Mouse (Mus musculus): ENCODE measurements around the gene 4930438A08Rik. TPM values are rescaled to one million over a fixed set of nuclear protein-coding genes. Genes with fewer than 3 reads are reported as not detected.

The 4930438A08Rik gene
- polyA plus RNA-seq, 1 experiment from 2014 or later: not detected

DNA sequence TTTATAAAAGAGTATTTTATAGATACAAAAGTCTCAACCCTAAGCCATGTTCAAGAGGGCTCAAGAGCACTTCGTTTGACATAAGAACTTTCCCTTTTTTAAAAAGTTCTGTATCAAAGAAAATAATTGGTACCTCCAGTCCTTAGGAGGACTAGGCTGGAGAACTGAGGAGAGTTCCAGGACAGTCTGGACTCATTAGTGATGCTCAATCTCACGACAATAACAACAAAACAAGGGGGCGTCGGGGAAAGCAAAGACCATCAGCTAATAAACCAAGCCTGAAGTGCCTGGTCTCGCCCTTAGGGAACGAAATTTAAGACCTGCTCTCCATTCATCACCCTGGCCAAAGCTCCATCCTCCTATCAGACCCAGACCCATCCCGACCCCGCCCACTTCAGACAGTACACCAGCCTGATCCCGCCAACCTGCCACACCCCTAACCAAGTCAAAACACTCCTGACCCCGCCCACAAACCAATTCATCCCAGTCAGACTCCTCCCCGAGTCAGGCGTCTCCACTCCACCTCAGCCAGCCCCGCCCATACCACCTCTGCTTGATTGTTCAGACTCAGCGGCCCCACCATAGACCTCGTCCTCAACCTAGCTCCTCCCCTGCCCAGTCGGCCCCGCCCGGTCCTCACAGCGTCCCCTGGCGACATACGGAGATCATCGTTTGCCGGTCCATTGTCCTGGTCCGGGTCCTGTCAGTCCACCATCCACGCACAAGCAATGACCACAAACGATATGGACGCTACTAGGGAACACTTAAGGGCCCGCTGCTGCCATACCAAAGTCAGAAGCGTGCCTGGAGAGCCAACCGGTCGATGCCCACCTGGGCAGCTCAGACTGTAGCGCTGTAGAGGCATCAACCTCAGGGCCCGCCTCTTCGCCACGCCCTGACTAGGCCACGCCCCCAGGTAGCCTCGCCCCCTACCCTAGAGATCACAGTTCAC, 35.5 kb upstream of the 4930438A08Rik start:
- ATAC-seq (peak; percentile 79), DNase-seq (ENCODE audit: low spot score) (peak; percentile 61)
- Histone ChIP-seq H3K27ac (ENCODE audit: low read depth, low read length) (no peak overlapping the region), H3K27me3 (replicated peaks; ENCODE audit: control insufficient read depth, insufficient read depth, low read length) (no peaks in the 10 kb centered on the region), H3K4me3 (ENCODE audit: low read depth, low read length) (peak overlapping the region; percentile 34), H3K9me3 (replicated peaks; ENCODE audit: control insufficient read depth, low read length) (no peaks in the 10 kb centered on the region), H3K9ac (ENCODE audit: low read length) (peak overlapping the region; percentile 22), H3K36me3 (ENCODE audit: control insufficient read depth, insufficient read depth, low read length) (no peaks in the 10 kb centered on the region), H3K4me2 (ENCODE audit: low read length) (peak overlapping the region; percentile 55), H3K4me1 (ENCODE audit: control insufficient read depth, insufficient read depth, low read length) (no peaks in the 10 kb centered on the region)
- 2% methylated on average over 37 of the region's 37 CpGs for WGBS

- H3K9ac ChIP-seq (ENCODE audit: low read length): no peak overlapping the region
- 35% methylated on average over 4 of the region's 4 CpGs for WGBS
- no peak overlapping the region for H3K4me2 ChIP-seq (ENCODE audit: low read length)
- no peaks in the 10 kb centered on the region for H3K27me3 ChIP-seq (replicated peaks; ENCODE audit: control insufficient read depth, insufficient read depth, low read length)
- no peaks in the 10 kb centered on the region for H3K4me1 ChIP-seq (ENCODE audit: control insufficient read depth, insufficient read depth, low read length)
- no peak overlapping the region for H3K4me3 ChIP-seq (ENCODE audit: low read depth, low read length)
- no peaks in the 10 kb centered on the region for H3K9me3 ChIP-seq (replicated peaks; ENCODE audit: control insufficient read depth, low read length)
- H3K36me3 ChIP-seq (ENCODE audit: control insufficient read depth, insufficient read depth, low read length): no peaks in the 10 kb centered on the region
- ATAC-seq: no peak
- no peak overlapping the region for H3K27ac ChIP-seq (ENCODE audit: low read depth, low read length)
- DNase-seq (ENCODE audit: low spot score): peak; percentile 58
Observed at GRCm38 (mm10) chr11:58247294-58247693, 27.3 kb upstream of the 4930438A08Rik start.

GRCm38 (mm10) chr11:58249203-58249981, 25.2 kb upstream of the 4930438A08Rik start:
- H3K36me3 ChIP-seq (ENCODE audit: control insufficient read depth, insufficient read depth, low read length): no peaks in the 10 kb centered on the region
- WGBS: 89% methylated on average over 7 of the region's 7 CpGs
- H3K9me3 ChIP-seq (replicated peaks; ENCODE audit: control insufficient read depth, low read length): no peaks in the 10 kb centered on the region
- H3K9ac ChIP-seq (ENCODE audit: low read length): no peak overlapping the region
- H3K27me3 ChIP-seq (replicated peaks; ENCODE audit: control insufficient read depth, insufficient read depth, low read length): no peaks in the 10 kb centered on the region
- ATAC-seq (no peak), DNase-seq (ENCODE audit: low spot score) (no peak)
- H3K4me1 ChIP-seq (ENCODE audit: control insufficient read depth, insufficient read depth, low read length): no peaks in the 10 kb centered on the region
- no peak overlapping the region for H3K4me2 ChIP-seq (ENCODE audit: low read length)
- H3K27ac ChIP-seq (ENCODE audit: low read depth, low read length): no peak overlapping the region
- H3K4me3 ChIP-seq (ENCODE audit: low read depth, low read length): no peak overlapping the region

GRCm38 (mm10) chr11:58250550-58250949, 24.0 kb upstream of the 4930438A08Rik start:
- Histone ChIP-seq H3K9ac (ENCODE audit: low read length) (no peak overlapping the region), H3K27me3 (replicated peaks; ENCODE audit: control insufficient read depth, insufficient read depth, low read length) (no peaks in the 10 kb centered on the region), H3K4me1 (ENCODE audit: control insufficient read depth, insufficient read depth, low read length) (no peaks in the 10 kb centered on the region), H3K4me3 (ENCODE audit: low read depth, low read length) (no peak overlapping the region), H3K9me3 (replicated peaks; ENCODE audit: control insufficient read depth, low read length) (no peaks in the 10 kb centered on the region), H3K4me2 (ENCODE audit: low read length) (no peak overlapping the region), H3K36me3 (ENCODE audit: control insufficient read depth, insufficient read depth, low read length) (no peaks in the 10 kb centered on the region), H3K27ac (ENCODE audit: low read depth, low read length) (no peak overlapping the region)
- DNase-seq (ENCODE audit: low spot score): no peak
- 76% methylated on average over 5 of the region's 5 CpGs for WGBS
- ATAC-seq: no peak

GRCm38 (mm10) chr11:58254411-58254810, 20.2 kb upstream of the 4930438A08Rik start:
- Histone ChIP-seq H3K9ac (ENCODE audit: low read length) (no peak overlapping the region), H3K4me1 (ENCODE audit: control insufficient read depth, insufficient read depth, low read length) (no peaks in the 10 kb centered on the region), H3K4me3 (ENCODE audit: low read depth, low read length) (no peak overlapping the region), H3K4me2 (ENCODE audit: low read length) (no peak overlapping the region), H3K27me3 (replicated peaks; ENCODE audit: control insufficient read depth, insufficient read depth, low read length) (no peaks in the 10 kb centered on the region), H3K27ac (ENCODE audit: low read depth, low read length) (no peak overlapping the region), H3K36me3 (ENCODE audit: control insufficient read depth, insufficient read depth, low read length) (no peaks in the 10 kb centered on the region), H3K9me3 (replicated peaks; ENCODE audit: control insufficient read depth, low read length) (no peaks in the 10 kb centered on the region)
- ATAC-seq (no peak), DNase-seq (ENCODE audit: low spot score) (no peak)
- WGBS: 94% methylated on average over 3 of the region's 3 CpGs

- WGBS: 72% methylated on average over 5 of the region's 5 CpGs
- Histone ChIP-seq H3K4me3 (ENCODE audit: low read depth, low read length) (no peak overlapping the region), H3K36me3 (ENCODE audit: control insufficient read depth, insufficient read depth, low read length) (no peaks in the 10 kb centered on the region), H3K4me2 (ENCODE audit: low read length) (no peak overlapping the region), H3K9ac (ENCODE audit: low read length) (no peak overlapping the region), H3K9me3 (replicated peaks; ENCODE audit: control insufficient read depth, low read length) (no peaks in the 10 kb centered on the region), H3K27me3 (replicated peaks; ENCODE audit: control insufficient read depth, insufficient read depth, low read length) (no peaks in the 10 kb centered on the region), H3K27ac (ENCODE audit: low read depth, low read length) (no peak overlapping the region), H3K4me1 (ENCODE audit: control insufficient read depth, insufficient read depth, low read length) (no peaks in the 10 kb centered on the region)
- DNase-seq (ENCODE audit: low spot score) (no peak), ATAC-seq (no peak)
Observed at GRCm38 (mm10) chr11:58257816-58258215, 16.8 kb upstream of the 4930438A08Rik start.

DNA sequence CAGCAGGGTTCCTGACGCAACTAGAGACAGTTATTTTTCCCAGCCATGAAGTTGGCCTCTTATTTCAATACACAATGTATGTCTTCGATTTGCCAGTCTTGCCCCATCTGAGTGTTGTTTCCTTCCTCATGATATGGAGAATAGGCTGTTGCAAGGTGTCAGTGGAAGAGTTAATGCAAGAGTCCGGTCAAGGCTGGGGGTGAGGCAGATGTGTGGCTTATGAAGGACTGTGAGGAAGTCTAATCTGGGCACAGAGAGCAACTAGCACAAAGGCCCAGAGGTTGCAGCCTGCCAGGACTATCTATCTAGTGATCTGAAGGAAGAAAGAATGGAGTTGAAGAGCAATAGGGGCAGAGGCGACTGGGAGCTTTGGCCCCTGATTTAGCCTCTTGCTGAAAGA, 14.4 kb upstream of the 4930438A08Rik start:
- Histone ChIP-seq H3K4me1 (ENCODE audit: control insufficient read depth, insufficient read depth, low read length) (no peaks in the 10 kb centered on the region), H3K9me3 (replicated peaks; ENCODE audit: control insufficient read depth, low read length) (no peaks in the 10 kb centered on the region), H3K27ac (ENCODE audit: low read depth, low read length) (no peak overlapping the region), H3K4me3 (ENCODE audit: low read depth, low read length) (no peak overlapping the region), H3K27me3 (replicated peaks; ENCODE audit: control insufficient read depth, insufficient read depth, low read length) (no peaks in the 10 kb centered on the region), H3K4me2 (ENCODE audit: low read length) (no peak overlapping the region), H3K9ac (ENCODE audit: low read length) (no peak overlapping the region), H3K36me3 (ENCODE audit: control insufficient read depth, insufficient read depth, low read length) (no peaks in the 10 kb centered on the region)
- ATAC-seq: no peak
- WGBS: 89% methylated on average over 4 of the region's 4 CpGs
- no peak for DNase-seq (ENCODE audit: low spot score)

- no peak overlapping the region for H3K27ac ChIP-seq (ENCODE audit: low read depth, low read length)
- no peaks in the 10 kb centered on the region for H3K27me3 ChIP-seq (replicated peaks; ENCODE audit: control insufficient read depth, insufficient read depth, low read length)
- H3K9ac ChIP-seq (ENCODE audit: low read length): no peak overlapping the region
- DNase-seq (ENCODE audit: low spot score): no peak
- no peaks in the 10 kb centered on the region for H3K9me3 ChIP-seq (replicated peaks; ENCODE audit: control insufficient read depth, low read length)
- WGBS: 84% methylated on average over 4 of the region's 4 CpGs
- H3K4me2 ChIP-seq (ENCODE audit: low read length): no peak overlapping the region
- H3K4me3 ChIP-seq (ENCODE audit: low read depth, low read length): no peak overlapping the region
- ATAC-seq: no peak
- H3K36me3 ChIP-seq (ENCODE audit: control insufficient read depth, insufficient read depth, low read length): no peaks in the 10 kb centered on the region
- no peaks in the 10 kb centered on the region for H3K4me1 ChIP-seq (ENCODE audit: control insufficient read depth, insufficient read depth, low read length)
Observed at GRCm38 (mm10) chr11:58261826-58262225, 12.8 kb upstream of the 4930438A08Rik start.

- Histone ChIP-seq H3K4me2 (ENCODE audit: low read length) (no peak overlapping the region), H3K27ac (ENCODE audit: low read depth, low read length) (no peak overlapping the region), H3K9me3 (replicated peaks; ENCODE audit: control insufficient read depth, low read length) (no peaks in the 10 kb centered on the region), H3K4me1 (ENCODE audit: control insufficient read depth, insufficient read depth, low read length) (no peaks in the 10 kb centered on the region), H3K27me3 (replicated peaks; ENCODE audit: control insufficient read depth, insufficient read depth, low read length) (no peaks in the 10 kb centered on the region), H3K4me3 (ENCODE audit: low read depth, low read length) (no peak overlapping the region), H3K36me3 (ENCODE audit: control insufficient read depth, insufficient read depth, low read length) (no peaks in the 10 kb centered on the region), H3K9ac (ENCODE audit: low read length) (no peak overlapping the region)
- DNase-seq (ENCODE audit: low spot score) (no peak), ATAC-seq (no peak)
- WGBS: 86% methylated on average over 3 of the region's 3 CpGs
Observed at GRCm38 (mm10) chr11:58262336-58262735, 12.3 kb upstream of the 4930438A08Rik start.

Measured in forebrain, embryonic 14.5 days (tissue).